Mouse (Mus musculus): ENCODE results near the gene Ccdc65. TPM values are rescaled to one million over a fixed set of nuclear protein-coding genes. Genes with fewer than 3 reads are reported as not detected.

The Ccdc65 gene
- polyA plus RNA-seq, 1 experiment from 2014 or later = not detected

GRCm38 (mm10) chr15:98733370-98733769, 25.4 kb downstream of the Ccdc65 start:
- DNase-seq = no peak

GRCm38 (mm10) chr15:98733976-98734566, 26.1 kb downstream of the Ccdc65 start:
- 57% methylated on average over 5 of the region's 5 CpGs for WGBS (ENCODE audit: insufficient replicate concordance)
- Histone ChIP-seq H3K9me3 (ENCODE audit: low read length) (no peaks in the 10 kb centered on the region), H3K4me2 (ENCODE audit: low read depth, low read length) (no peak overlapping the region), H3K9ac (replicated peaks) (no peak overlapping the region), H3K4me3 (ENCODE audit: low read depth, low read length) (no peak overlapping the region), H3K4me1 (ENCODE audit: insufficient read depth) (peaks cover 12% of the 10 kb centered on the region), H3K27me3 (ENCODE audit: insufficient read depth, low read length) (no peaks in the 10 kb centered on the region), H3K36me3 (replicated peaks; ENCODE audit: insufficient read depth, low read length) (0 out of 2 replicates have a peak, but pooled peaks cover 1% of the 10 kb centered on the region), H3K27ac (ENCODE audit: low read depth) (0 out of 2 replicates have a peak overlapping the region, but pooled peaks have one; percentile 19)
- TF ChIP-seq CTCF (IDR thresholded peaks at IDR 0.05; ENCODE audit: low read depth) (no peak), EP300 (IDR thresholded peaks at IDR 0.05; ENCODE audit: low read depth) (no peak)
- ATAC-seq = no peak
- DNase-seq = no peak

More at GRCm38 (mm10) chr15:98733370-98733769, 25.4 kb downstream of the Ccdc65 start:
- Histone ChIP-seq H3K9ac (replicated peaks) (no peak overlapping the region), H3K36me3 (replicated peaks; ENCODE audit: insufficient read depth, low read length) (no peaks in the 10 kb centered on the region), H3K27ac (ENCODE audit: low read depth) (no peak overlapping the region), H3K27me3 (ENCODE audit: insufficient read depth, low read length) (no peaks in the 10 kb centered on the region), H3K4me2 (ENCODE audit: low read depth, low read length) (no peak overlapping the region), H3K4me1 (ENCODE audit: insufficient read depth) (peaks cover 14% of the 10 kb centered on the region), H3K4me3 (ENCODE audit: low read depth, low read length) (no peak overlapping the region), H3K9me3 (ENCODE audit: low read length) (no peaks in the 10 kb centered on the region)
- ATAC-seq = peak; percentile 60
- whole genome bisulfite sequencing (ENCODE audit: insufficient replicate concordance) = 32% methylated on average over 6 of the region's 6 CpGs
- no peak for TF ChIP-seq CTCF (IDR thresholded peaks at IDR 0.05; ENCODE audit: low read depth)
- no peak for TF ChIP-seq EP300 (IDR thresholded peaks at IDR 0.05; ENCODE audit: low read depth)

- WGBS (ENCODE audit: insufficient replicate concordance) = 83% methylated on average over 10 of the region's 10 CpGs
- ATAC-seq (no peak), DNase-seq (no peak)
- Histone ChIP-seq H3K4me3 (ENCODE audit: low read depth, low read length) (no peak overlapping the region), H3K4me2 (ENCODE audit: low read depth, low read length) (no peak overlapping the region), H3K9me3 (ENCODE audit: low read length) (no peaks in the 10 kb centered on the region), H3K4me1 (ENCODE audit: insufficient read depth) (peaks cover 12% of the 10 kb centered on the region), H3K9ac (replicated peaks) (no peak overlapping the region), H3K27me3 (ENCODE audit: insufficient read depth, low read length) (no peaks in the 10 kb centered on the region), H3K36me3 (replicated peaks; ENCODE audit: insufficient read depth, low read length) (peaks cover 24% of the 10 kb centered on the region), H3K27ac (ENCODE audit: low read depth) (no peak overlapping the region)
- no peak for TF ChIP-seq EP300 (IDR thresholded peaks at IDR 0.05; ENCODE audit: low read depth)
- no peak for TF ChIP-seq CTCF (IDR thresholded peaks at IDR 0.05; ENCODE audit: low read depth)
Measured at GRCm38 (mm10) chr15:98736521-98736920, 28.5 kb downstream of the Ccdc65 start.

GRCm38 (mm10) chr15:98737881-98738280, 29.9 kb downstream of the Ccdc65 start:
- H3K27me3 ChIP-seq (ENCODE audit: insufficient read depth, low read length) = no peaks in the 10 kb centered on the region
- DNase-seq (peak; percentile 38), ATAC-seq (peak; percentile 67)
- no peak overlapping the region for H3K4me3 ChIP-seq (ENCODE audit: low read depth, low read length)
- TF ChIP-seq EP300 (IDR thresholded peaks at IDR 0.05; ENCODE audit: low read depth) (no peak), CTCF (IDR thresholded peaks at IDR 0.05; ENCODE audit: low read depth) (peak; percentile 67)
- no peaks in the 10 kb centered on the region for H3K9me3 ChIP-seq (ENCODE audit: low read length)
- H3K4me1 ChIP-seq (ENCODE audit: insufficient read depth) = peaks cover 7% of the 10 kb centered on the region; the same call in 1 of the 2 replicates
- no peak overlapping the region for H3K27ac ChIP-seq (ENCODE audit: low read depth)
- H3K9ac ChIP-seq (replicated peaks) = no peak overlapping the region
- peaks cover 27% of the 10 kb centered on the region for H3K36me3 ChIP-seq (replicated peaks; ENCODE audit: insufficient read depth, low read length)
- no peak overlapping the region for H3K4me2 ChIP-seq (ENCODE audit: low read depth, low read length)

- 46% methylated on average over 4 of the region's 4 CpGs for WGBS (ENCODE audit: insufficient replicate concordance)
- TF ChIP-seq CTCF (IDR thresholded peaks at IDR 0.05; ENCODE audit: low read depth) = peak; percentile 52
- no peak for TF ChIP-seq EP300 (IDR thresholded peaks at IDR 0.05; ENCODE audit: low read depth)
- Histone ChIP-seq H3K27me3 (ENCODE audit: insufficient read depth, low read length) (no peaks in the 10 kb centered on the region), H3K4me3 (ENCODE audit: low read depth, low read length) (no peak overlapping the region), H3K36me3 (replicated peaks; ENCODE audit: insufficient read depth, low read length) (peaks cover 27% of the 10 kb centered on the region), H3K4me1 (ENCODE audit: insufficient read depth) (0 out of 2 replicates have a peak, but pooled peaks cover 2% of the 10 kb centered on the region), H3K9me3 (ENCODE audit: low read length) (no peaks in the 10 kb centered on the region), H3K9ac (replicated peaks) (no peak overlapping the region), H3K4me2 (ENCODE audit: low read depth, low read length) (no peak overlapping the region), H3K27ac (ENCODE audit: low read depth) (no peak overlapping the region)
- ATAC-seq (no peak), DNase-seq (no peak)
Measured at GRCm38 (mm10) chr15:98738796-98739195, 30.8 kb downstream of the Ccdc65 start.

GRCm38 (mm10) chr15:98740219-98740618, 32.2 kb downstream of the Ccdc65 start:
- Histone ChIP-seq H3K9ac (replicated peaks) (no peak overlapping the region), H3K4me1 (ENCODE audit: insufficient read depth) (no peaks in the 10 kb centered on the region), H3K9me3 (ENCODE audit: low read length) (no peaks in the 10 kb centered on the region), H3K36me3 (replicated peaks; ENCODE audit: insufficient read depth, low read length) (peaks cover 27% of the 10 kb centered on the region), H3K4me3 (ENCODE audit: low read depth, low read length) (no peak overlapping the region), H3K27ac (ENCODE audit: low read depth) (no peak overlapping the region), H3K4me2 (ENCODE audit: low read depth, low read length) (no peak overlapping the region), H3K27me3 (ENCODE audit: insufficient read depth, low read length) (no peaks in the 10 kb centered on the region)
- ATAC-seq = no peak
- no peak for DNase-seq
- 78% methylated on average over 8 of the region's 8 CpGs for WGBS (ENCODE audit: insufficient replicate concordance)
- no peak for TF ChIP-seq CTCF (IDR thresholded peaks at IDR 0.05; ENCODE audit: low read depth)
- no peak for TF ChIP-seq EP300 (IDR thresholded peaks at IDR 0.05; ENCODE audit: low read depth)

Measured in liver, postnatal 0 days (tissue).